Mouse (Mus musculus) adrenal gland (tissue): ENCODE results near the gene Daw1.

ENCODE experiments used
- intact Hi-C: fragments of 180-260 bp; cut with DNase I; formaldehyde crosslinking; loops from one replicate; pipeline ENCODE4 v1.15.1; 2025
- long read RNA-seq, 2 experiments: library from polyadenylated mRNA; unstranded; transcript quantifications; one replicate each; pipeline ENCODE4 v2.0.0; 2020; ENCODE audit warnings: borderline replicate concordance in 1 of 2; ENCODE audit not compliant: insufficient replicate concordance in 1 of 2

The Daw1 gene
- long read RNA-seq, experiment 1 = 0 reads
- long read RNA-seq, experiment 2 = 0 reads

DNA sequence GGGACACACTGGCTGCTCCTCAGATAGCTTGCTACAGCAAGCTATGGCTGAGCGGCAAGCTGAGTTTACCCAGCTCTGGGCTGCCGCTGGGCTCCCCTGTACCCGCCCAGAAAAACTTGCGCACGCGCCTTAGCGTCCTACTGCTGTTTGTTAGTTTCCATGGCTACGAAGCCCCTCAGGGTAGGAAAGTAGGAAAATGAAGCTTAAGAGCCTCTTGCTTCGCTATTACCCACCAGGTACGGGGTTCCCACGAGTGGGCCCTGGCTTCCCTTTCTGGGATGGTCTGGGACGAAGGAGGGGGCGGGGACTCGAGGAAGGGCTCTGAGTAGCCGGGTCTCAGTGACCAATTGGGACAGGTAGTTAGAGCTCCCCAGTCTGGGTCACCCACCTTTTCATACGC, at the start of gene Daw1:
Gene Daw1 (plus strand): TSS at position 150 of the 400 bp plus-strand sequence.
- intact Hi-C loops = no loop called here

DNA sequence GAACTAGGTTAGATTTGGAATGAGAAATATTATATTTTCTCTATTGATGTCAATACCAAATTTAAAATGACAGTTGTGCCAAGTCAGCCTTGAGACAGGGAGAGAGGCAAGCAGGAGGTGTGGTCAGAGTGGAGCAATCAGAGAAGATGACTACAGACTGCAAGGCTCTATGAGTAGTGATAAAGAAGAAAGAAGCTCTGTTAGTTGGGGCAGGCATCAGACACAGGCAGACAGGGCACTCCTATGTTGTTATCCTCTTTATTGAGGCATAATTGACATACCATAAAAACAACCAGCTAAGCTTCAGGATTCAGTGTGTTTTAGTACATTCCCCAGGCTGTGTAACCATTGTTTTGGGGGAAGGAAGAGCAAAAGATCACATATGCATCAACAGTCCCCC, 48.6 kb upstream of the Daw1 start:
- intact Hi-C loops = no loop called here

DNA sequence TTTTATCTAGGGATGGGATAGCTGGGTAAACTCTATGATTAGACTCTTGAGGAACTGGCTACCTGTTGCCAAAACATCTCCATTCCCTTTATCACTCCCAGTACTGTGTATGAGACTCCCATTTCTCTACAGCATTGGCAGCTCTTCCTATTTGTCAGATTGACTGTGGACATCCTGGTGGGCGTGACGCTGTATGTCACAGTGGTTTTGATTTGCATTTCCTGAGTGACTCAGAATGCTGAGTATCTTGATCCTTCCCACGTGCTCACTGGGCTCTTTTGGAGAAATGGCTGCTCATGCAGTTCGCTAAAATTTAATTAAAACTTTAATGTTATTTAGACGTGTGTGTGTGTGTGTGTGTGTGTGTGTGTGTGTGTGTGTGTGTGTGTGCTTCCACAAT, 47.8 kb upstream of the Daw1 start:
- intact Hi-C loops = no loop called here

DNA sequence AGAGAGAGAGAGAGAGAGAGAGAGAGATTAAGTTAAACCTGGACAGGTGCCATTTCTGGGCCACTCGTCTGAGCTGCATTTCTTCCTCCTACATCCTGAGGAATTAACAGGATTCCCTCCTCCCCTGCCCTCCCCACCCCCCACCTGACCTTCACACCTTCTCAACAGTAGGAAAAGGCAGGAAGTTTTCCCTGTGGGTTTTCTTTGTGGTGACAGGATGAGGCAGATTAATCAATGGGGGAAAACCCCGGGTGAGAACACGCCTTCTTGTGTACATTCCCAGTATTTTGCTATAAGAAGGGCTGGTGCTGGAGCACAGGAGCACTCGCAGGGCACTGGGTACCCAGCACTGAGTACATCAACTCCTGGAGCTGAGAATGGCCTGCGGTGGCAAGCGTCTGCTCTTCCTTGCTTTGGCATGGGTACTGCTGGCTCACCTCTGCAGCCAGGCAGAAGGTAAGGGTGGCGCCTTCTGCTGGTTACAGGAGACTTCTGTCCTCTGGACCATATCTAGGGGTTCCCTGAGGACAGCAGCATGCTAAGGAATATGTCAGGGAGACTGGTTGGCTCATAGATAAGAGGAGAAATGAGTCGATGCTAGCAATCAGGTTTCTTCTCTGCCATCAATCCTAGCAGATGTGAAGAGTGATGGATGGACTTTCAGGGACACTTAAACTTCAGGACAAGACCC, 43.0 kb upstream of the Daw1 start, which contains the start of gene Ccl20:
Gene Ccl20 (plus strand): TSS at position 320 of the 691 bp plus-strand sequence.
- intact Hi-C loops = no loop called here

DNA sequence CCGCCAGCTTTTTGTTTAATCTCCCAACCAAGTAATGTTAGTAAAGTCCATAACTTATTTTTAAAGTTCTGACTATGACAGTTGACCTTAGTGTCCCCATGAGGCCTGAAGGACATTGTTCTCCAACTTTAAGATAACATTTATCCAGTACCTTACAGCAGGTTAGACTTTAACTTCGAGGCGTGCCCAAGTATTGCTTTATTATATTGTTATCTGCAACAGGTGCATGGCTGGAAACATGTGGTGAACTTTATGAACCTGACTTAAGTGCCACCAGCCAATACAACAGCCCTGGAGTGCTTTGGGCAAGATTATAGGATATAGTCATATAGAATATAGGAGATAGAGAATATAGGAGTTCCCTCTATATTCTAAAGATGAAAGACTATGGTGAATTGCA, 42.3 kb upstream of the Daw1 start:
- intact Hi-C loops = no loop called here

DNA sequence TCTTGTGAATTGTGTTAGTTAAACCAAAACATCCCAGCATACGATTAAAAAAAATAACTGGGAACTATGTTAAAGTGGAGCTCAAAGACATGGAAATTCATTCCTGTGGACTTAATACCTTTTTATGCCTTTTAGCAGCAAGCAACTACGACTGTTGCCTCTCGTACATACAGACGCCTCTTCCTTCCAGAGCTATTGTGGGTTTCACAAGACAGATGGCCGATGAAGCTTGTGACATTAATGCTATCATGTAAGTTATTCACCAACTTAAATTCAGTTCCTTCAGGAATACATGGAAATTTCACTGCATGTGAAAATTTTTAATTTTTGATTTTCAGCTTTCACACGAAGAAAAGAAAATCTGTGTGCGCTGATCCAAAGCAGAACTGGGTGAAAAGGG, 41.9 kb upstream of the Daw1 start:
- intact Hi-C loops = no loop called here

DNA sequence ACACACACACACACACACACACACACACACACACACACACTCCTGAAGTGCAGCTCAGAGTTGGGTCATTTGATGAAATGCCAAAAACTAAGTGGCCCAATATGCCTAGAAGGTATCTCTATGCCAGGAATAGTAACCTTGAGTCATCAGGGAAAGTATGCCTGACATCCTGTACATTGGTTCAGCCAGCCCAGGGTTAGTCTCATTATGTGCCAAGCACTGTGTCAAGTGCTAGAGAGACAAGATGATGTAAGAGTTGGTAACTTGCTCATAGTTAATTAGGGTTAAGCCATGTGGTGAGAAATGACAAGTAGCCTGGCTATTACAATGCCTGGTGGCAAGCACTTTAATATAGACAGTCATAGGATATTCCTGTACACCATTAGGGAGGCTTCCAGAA, 39.6 kb upstream of the Daw1 start:
- intact Hi-C loops = no loop called here

DNA sequence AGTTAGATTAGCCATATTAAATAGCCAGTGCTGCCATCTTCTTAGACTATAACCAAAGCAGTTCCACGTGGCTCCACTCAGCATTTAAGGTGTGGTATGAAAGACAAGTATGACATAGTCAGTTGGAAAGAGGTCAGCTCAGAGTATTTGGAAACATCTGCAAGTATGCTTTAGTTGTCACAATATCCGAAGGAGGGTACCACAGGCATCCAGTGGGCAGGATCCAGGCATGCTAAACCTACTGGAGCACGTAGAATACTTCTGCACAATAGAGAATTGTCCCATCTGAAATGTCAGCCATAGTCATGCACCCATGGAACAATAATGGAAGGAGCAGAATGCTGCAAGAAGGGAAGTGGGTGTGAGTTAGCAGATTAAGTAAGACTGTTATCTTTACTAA, 39.2 kb upstream of the Daw1 start:
- intact Hi-C loops = no loop called here

DNA sequence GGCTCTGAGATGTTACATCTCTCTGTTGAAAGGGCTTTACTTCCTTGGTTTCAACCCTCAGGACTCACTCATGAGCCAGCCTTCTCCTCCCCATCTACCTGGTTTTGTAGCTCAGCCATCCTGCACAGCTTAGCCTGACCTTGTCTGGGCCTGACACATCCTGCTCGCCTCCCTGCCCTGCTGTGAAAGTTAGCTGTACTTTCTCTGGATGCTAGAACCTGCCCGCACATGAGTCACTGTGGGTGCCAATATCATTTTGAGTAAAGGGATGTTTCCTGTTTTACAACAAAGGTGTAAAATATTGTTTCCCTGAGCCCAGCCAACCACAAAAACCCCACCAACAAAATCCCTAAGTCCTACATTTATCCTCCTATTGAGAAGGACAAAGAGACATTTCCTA, 36.4 kb upstream of the Daw1 start:
- intact Hi-C loops = no loop called here

DNA sequence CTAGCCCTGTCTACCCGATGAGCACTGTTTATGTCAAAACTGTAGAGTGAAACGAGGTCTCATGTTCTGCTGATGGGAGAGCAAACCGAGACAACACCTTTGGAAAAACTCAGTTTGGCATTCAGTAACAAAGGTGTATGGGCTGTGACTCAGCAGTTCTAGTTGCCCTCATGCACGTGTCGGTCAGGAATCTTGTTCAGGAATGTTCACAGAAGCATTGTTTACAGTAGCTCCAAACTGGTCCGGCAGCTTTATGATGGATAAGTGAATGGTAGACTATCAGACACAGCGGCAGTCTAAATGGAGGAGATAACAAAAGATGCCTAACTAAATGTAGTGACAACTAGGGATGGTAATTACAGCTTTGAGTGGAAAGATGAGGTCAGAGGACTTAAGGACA, 23.7 kb upstream of the Daw1 start:
- intact Hi-C loops = no loop called here

DNA sequence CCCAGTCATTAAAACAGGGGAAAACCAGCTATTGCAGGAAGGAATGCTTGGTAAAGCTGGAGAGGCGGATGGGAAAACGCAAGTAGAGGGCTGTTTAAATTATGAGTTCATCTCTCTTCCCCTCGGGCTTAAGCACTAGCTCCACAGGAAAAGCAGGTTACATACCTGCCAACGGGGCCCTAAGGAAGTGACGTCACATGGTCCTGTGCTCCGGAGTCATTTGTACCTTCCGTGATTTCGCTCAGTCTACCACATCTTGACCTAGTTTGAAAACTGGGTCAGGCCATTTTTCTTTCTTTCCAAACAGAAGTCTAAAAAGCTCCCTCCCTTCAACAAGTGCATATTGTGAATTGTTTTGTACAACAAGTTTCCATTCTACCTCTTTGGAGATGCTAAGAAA, 21.7 kb upstream of the Daw1 start:
- intact Hi-C loops = no loop called here

DNA sequence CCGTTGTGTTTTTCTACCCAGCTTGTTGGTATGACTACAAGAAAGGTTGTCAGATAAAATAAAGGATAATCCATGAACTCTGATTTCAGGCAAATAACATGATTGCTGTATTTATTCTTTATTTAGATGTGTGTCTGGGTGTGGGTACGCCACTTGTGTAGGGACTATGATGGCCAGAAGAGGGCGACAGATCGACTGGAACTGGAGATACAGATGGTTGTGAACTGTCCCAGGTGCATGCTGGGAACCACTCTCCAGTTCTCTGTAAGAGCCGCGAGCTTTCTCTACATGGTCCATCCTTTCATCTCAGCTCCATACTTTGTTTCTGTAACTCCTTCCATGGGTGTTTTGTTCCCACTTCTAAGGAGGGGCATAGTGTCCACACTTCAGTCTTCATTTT, 20.8 kb upstream of the Daw1 start:
- intact Hi-C loops = no loop called here

DNA sequence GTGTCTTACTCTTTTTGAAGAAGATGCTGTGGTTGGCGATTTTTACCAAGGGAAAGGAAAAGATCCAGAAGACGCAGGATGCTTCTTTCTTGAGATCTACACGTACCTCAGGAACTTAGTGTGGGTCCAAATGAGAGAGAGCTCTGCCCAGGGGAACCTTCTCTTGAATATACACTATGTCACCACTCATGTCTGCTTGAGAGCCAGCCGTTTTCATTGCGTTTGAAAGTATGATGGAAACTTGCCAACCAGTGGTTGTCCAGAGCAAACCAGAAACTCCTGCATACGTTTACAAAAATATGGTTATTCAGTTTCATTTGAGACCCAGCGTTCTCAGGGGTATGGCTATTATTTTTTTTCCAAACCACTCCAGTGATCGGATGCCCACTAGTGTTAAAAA, 18.0 kb upstream of the Daw1 start:
- intact Hi-C loops = no loop called here

DNA sequence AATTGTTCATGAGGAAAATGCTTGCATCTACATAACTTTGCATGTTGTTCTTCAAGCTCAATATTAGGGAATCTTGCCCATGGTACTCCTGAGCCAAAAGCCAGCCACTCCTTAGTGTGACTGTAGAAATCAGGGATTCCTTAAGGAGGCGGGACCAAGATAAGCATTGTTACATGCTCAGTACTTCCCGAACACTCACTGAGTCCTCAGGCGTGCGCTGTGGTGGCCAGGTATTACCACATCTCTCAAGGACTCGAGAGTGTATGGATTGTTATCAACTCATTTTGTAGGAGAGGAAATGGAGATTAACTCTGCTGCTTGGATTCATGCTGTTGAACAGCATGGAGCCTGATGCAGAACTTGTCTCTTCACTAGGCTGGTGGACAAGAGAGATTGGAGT, 17.5 kb upstream of the Daw1 start:
- intact Hi-C loops = no loop called here

DNA sequence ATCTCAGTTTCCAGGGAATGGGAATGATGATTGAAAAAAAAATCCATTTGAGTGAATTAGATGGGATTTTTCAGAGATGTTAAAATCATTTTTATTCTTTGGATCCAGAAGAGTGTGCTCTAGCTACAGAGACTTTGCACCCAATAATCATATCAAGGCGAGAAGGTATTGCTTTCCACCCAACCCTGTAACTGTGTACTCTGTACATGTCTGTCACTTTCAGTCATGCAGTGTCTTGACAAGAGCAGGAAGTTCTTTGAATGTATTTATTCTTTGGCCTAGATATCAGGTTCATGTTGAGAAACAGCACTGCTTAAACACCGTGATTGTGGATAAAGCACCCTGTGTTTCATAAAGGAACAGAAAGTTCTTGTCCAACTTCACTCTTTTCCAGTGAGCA, 13.0 kb upstream of the Daw1 start:
- intact Hi-C loops = no loop called here

DNA sequence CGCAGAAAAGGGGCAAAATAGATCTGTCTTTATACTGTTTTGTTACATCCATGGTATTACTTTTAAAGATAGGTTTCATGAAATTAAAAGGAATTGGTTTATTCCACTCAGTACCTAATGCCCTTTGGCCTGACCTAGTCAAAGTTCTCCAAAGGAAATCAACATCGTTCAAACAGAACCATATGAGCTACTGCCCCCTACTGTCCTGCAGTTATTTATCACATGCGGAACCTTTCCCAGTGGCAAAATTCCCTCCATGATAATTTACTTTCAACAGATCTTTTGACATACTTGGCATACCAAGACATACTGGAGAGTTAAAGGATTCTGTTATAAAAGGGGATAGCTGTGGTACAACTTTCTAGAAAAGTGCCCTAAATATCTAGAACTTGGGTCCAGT, 9.3 kb upstream of the Daw1 start:
- intact Hi-C loops = loop anchor here (5.0 kb wide), 1 partner anchor 83 kb away; no protein-coding TSS in a partner anchor

DNA sequence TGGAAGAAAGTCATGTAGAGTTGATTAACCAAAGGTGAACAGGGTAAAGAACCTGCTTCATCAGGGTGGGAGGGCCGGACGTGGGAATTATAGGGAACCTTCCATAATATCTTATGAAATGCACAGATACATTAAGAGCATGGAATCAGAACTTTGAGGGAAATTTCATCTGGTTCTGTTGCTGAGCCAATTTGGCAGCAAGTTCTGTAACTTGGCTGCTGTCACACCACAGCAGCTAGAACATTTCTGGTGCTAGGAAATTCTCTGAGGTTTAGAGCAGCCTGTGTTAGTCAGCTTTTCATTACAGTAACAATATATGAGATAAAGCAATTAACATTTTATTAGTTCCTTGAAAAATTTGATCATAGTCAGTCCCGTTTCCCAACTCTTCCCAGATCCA, 6.6 kb upstream of the Daw1 start:
- intact Hi-C loops = loop anchor here (5.0 kb wide), 1 partner anchor 86 kb away; no protein-coding TSS in a partner anchor

DNA sequence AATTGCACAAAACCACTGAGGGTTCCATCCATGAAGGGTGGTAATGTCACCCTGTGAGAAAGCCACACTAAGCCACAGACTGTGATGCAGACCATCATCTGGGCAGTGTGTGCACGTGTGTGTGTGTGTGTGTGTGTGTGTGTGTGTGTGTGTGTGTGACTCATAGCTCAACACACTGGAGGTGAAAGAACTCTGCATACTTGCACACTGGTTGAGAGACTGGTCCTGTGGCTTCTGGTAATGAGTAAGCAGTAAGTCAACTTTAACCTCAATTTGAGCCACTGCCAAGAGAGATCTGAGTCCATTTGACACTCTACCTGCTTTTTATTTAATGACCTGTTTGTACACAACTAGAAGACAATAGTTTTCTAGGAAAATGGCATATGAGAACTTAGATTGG, 2.7 kb upstream of the Daw1 start:
- intact Hi-C loops = no loop called here

DNA sequence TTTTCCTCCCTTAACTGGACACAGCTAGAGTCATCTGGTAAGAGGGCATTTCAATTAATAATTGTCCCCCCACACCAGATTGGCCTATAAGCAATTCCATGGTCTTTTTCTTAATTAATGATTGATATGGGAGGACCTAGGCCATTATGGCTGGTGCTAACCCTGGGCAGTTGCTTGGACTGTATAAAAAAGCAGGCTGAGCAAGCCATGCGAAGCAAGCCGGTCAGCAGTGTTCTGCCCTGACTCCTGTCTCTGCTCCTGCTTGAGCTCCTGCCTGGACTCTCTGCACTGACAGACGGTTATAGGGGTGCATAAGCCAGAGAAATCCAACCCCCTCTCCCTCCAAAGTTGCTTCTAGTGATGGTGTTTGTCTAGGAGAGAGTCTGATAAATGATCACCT, 2.1 kb downstream of the Daw1 start:
- intact Hi-C loops = no loop called here

DNA sequence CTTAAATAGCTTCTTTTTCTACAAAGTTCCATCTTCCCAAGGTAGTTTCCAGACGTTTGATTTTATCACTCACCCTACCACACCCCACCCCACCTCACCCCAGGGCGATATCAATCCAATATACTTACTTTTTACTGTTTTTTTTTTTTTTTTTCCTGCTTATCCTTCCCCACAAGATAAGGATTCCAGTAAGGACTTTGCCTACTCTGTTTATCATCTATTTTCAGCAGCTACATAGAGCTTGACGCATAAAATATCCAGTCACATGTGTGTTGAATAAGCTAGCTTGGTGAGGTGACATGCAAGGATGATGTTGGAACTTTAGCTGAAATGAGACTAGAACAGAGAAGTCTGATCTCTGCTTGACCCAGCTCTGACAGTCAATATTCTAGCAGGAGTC, 4.5 kb downstream of the Daw1 start:
- intact Hi-C loops = no loop called here

DNA sequence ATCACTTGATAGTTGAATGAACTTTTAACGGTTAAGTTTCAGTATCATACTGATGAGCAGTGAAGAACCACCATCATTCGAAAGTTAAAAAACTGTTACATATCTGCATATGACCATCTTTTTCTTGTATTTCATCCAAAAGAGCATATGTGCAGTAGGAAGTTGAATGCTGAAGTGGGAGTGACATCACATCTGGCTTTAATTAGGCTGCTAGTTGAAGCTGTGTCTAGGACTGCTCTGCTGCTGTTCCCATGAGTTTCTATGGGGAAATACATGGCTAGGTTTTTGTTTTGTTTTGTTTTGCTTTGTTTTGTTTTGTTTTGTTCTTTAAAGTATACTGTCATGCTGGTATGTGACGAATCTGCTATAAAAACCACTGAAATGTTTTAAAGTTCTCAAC, 9.6 kb downstream of the Daw1 start:
- intact Hi-C loops = no loop called here

DNA sequence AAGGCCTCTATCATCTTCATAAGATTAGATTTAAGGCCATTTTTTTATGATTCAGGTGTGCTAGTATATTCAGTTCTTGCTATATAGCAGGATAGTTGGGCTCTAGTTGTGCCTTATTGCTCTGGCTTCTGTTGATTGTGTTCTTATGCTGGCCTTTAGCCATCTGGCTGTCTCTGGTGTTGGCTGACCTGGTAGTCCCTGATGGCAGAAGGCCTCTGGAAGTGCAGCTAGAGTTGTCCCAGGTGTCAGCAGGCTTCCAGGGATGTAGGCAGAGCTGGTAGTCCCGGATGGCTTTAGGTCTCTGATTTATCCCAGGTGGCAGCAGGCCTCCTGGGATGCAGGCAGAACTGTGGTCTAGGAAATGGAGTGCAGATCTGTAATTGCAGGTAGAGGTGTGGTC, 16.4 kb downstream of the Daw1 start:
- intact Hi-C loops = no loop called here

DNA sequence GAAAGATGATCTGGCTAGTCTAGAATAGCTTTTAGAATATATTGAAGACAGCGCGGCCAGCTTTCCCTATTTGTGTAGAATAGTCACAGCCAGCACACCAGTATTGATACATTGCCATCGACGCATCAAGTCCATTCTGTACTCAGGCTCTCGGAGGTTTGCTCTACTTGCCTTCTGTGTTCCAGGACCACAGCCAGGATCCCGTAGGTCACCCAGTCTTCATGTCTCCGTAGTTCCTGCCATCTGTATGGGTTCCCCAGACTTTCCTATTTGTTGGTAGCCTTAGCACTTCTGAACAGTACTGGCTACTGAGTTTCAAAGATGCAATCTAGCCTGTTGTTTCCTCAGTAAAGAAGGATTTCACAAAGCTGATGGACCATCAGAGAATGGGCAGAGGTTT, 20.0 kb downstream of the Daw1 start:
- intact Hi-C loops = no loop called here

DNA sequence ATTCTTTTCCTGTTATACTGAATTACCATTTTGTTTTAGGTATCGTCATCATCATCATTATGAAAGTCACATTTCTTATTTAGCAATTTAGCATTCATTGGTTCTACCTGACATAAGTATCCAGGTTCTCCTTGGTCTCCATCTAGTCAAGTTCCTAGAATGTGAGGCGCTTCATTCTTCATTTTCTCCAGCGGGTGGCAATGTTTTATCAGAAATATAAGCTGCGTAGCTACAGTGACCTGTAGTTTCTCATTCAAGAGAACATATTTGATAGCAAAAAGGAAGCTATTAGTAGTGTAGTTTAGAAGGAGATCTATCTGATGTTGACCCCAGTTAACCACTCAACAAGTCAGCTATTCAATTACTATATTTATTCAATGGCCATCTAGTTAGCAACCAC, 21.9 kb downstream of the Daw1 start:
- intact Hi-C loops = loop anchor here (10.0 kb wide), 1 partner anchor 533 kb away; no protein-coding TSS in a partner anchor
